Mouse (Mus musculus) macrophage (primary cell): ENCODE results near the gene Nfkbil1. TPM values are rescaled to one million over a fixed set of nuclear protein-coding genes. Genes with fewer than 3 reads are reported as not detected.

Source experiments
- H3K27ac ChIP-seq: fragments of 350-480 bp; formaldehyde crosslinking; 2 replicates; pipeline ENCODE4 v1.9.0; 2021
- H3K36me3 ChIP-seq: fragments of 350-480 bp; formaldehyde crosslinking; 2 replicates; pipeline ENCODE4 v1.9.0; 2021; ENCODE audit errors: inconsistent target
- H3K4me3 ChIP-seq: fragments of 350-480 bp; formaldehyde crosslinking; 2 replicates; pipeline ENCODE4 v1.9.0; 2021; ENCODE audit errors: inconsistent target
- H3K79me2 ChIP-seq: fragments of 350-480 bp; formaldehyde crosslinking; 2 replicates; pipeline ENCODE4 v1.9.0; 2021; ENCODE audit errors: inconsistent target
- WGBS: methylation state at CpG from one replicate; pipeline ENCODE4 v1.1.7; 2026; ENCODE audit warnings: inconsistent platforms; ENCODE audit not compliant: missing documents; 5-methylcytosine and 5-hydroxymethylcytosine counted together
- polyA plus RNA-seq: library from polyadenylated mRNA; stranded (reverse); fragments of 250-400 nt; gene quantifications from 3 replicates; pipeline ENCODE4 v1.2.4, GENCODE M21; 2018; ENCODE audit warnings: inconsistent platforms

The Nfkbil1 gene
- polyA plus RNA-seq, 1 experiment from 2014 or later: 8.3 TPM

GRCm38 (mm10) chr17:35234090-35234489 is 1.5 kb downstream of the Nfkbil1 start:
- peak overlapping the region; percentile 55 for H3K4me3 ChIP-seq
- H3K27ac ChIP-seq: peak overlapping the region; percentile 91
- H3K36me3 ChIP-seq: peaks cover 11% of the 10 kb centered on the region
- 50% methylated on average over 7 of the region's 7 CpGs for WGBS
- H3K79me2 ChIP-seq: peaks cover 41% of the 10 kb centered on the region

- H3K36me3 ChIP-seq: peaks cover 18% of the 10 kb centered on the region
- WGBS: 31% methylated on average over 18 of the region's 18 CpGs
Measured at GRCm38 (mm10) chr17:35233114-35233980, 2.2 kb downstream of the Nfkbil1 start, which contains the start of gene Atp6v1g2. TSS of gene Atp6v1g2 (plus strand) at chr17:35233660.

GRCm38 (mm10) chr17:35232659-35233058 is 2.9 kb downstream of the Nfkbil1 start:
- Histone ChIP-seq H3K79me2 (peaks cover 55% of the 10 kb centered on the region), H3K36me3 (peaks cover 25% of the 10 kb centered on the region), H3K4me3 (peak overlapping the region; percentile 55), H3K27ac (peak overlapping the region; percentile 91)
- 16% methylated on average over 5 of the region's 5 CpGs for WGBS

More at GRCm38 (mm10) chr17:35233114-35233980, 2.2 kb downstream of the Nfkbil1 start, which contains the start of gene Atp6v1g2:
- H3K79me2 ChIP-seq: peaks cover 48% of the 10 kb centered on the region
- H3K27ac ChIP-seq: peak within 1 kb of the TSS; percentile 91
- peak within 1 kb of the TSS; percentile 55 for H3K4me3 ChIP-seq

- H3K27ac ChIP-seq: peak overlapping the region; percentile 91
- 0 out of 2 replicates have a peak overlapping the region, but pooled peaks have one; percentile 55 for H3K4me3 ChIP-seq
- peaks cover 61% of the 10 kb centered on the region for H3K79me2 ChIP-seq
- WGBS: 6% methylated on average over 12 of the region's 12 CpGs
- peaks cover 30% of the 10 kb centered on the region for H3K36me3 ChIP-seq
Measured at GRCm38 (mm10) chr17:35232043-35232442, 3.5 kb downstream of the Nfkbil1 start.

GRCm38 (mm10) chr17:35231022-35231421 is 4.6 kb downstream of the Nfkbil1 start:
- Histone ChIP-seq H3K79me2 (peaks cover 72% of the 10 kb centered on the region), H3K36me3 (peaks cover 30% of the 10 kb centered on the region), H3K4me3 (no peak overlapping the region), H3K27ac (0 out of 2 replicates have a peak overlapping the region, but pooled peaks have one; percentile 5)
- WGBS: 49% methylated on average over 10 of the region's 10 CpGs

GRCm38 (mm10) chr17:35226561-35227046 is 9.0 kb downstream of the Nfkbil1 start:
- Histone ChIP-seq H3K36me3 (peaks cover 30% of the 10 kb centered on the region), H3K4me3 (no peak overlapping the region), H3K79me2 (peaks cover 99% of the 10 kb centered on the region), H3K27ac (no peak overlapping the region)
- WGBS: 81% methylated on average over 14 of the region's 14 CpGs

- Histone ChIP-seq H3K79me2 (peaks cover 97% of the 10 kb centered on the region), H3K4me3 (no peak overlapping the region), H3K36me3 (peaks cover 30% of the 10 kb centered on the region), H3K27ac (no peak overlapping the region)
- WGBS: 88% methylated on average over 5 of the region's 5 CpGs
Measured at GRCm38 (mm10) chr17:35225456-35225855, 10.1 kb downstream of the Nfkbil1 start.

- Histone ChIP-seq H3K36me3 (peaks cover 25% of the 10 kb centered on the region), H3K27ac (no peak overlapping the region), H3K4me3 (no peak overlapping the region), H3K79me2 (peaks cover 88% of the 10 kb centered on the region)
- WGBS: 97% methylated on average over 4 of the region's 4 CpGs
Measured at GRCm38 (mm10) chr17:35224641-35225040, 11.0 kb downstream of the Nfkbil1 start.

GRCm38 (mm10) chr17:35222299-35222698 is 13.3 kb downstream of the Nfkbil1 start:
- WGBS: 26% methylated on average over 6 of the region's 6 CpGs
- H3K36me3 ChIP-seq: 0 out of 2 replicates have a peak, but pooled peaks cover 1% of the 10 kb centered on the region
- peak overlapping the region; percentile 68 for H3K27ac ChIP-seq

GRCm38 (mm10) chr17:35220156-35220952 is 15.2 kb downstream of the Nfkbil1 start, which contains the start of gene Gm16181:
TSS of gene Gm16181 (plus strand) at chr17:35220834.
- Histone ChIP-seq H3K79me2 (peaks cover 46% of the 10 kb centered on the region), H3K27ac (peak within 1 kb of the TSS; percentile 94), H3K36me3 (no peaks in the 10 kb centered on the region), H3K4me3 (no peak within 1 kb of the TSS)
- 53% methylated on average over 26 of the region's 28 CpGs for WGBS

More at GRCm38 (mm10) chr17:35222299-35222698, 13.3 kb downstream of the Nfkbil1 start:
- peaks cover 65% of the 10 kb centered on the region for H3K79me2 ChIP-seq
- H3K4me3 ChIP-seq: no peak overlapping the region

GRCm38 (mm10) chr17:35219601-35220041 is 16.0 kb downstream of the Nfkbil1 start:
- Histone ChIP-seq H3K36me3 (no peaks in the 10 kb centered on the region), H3K79me2 (peaks cover 38% of the 10 kb centered on the region), H3K27ac (peak overlapping the region; percentile 94), H3K4me3 (no peak overlapping the region)
- WGBS: 0% methylated on average over 6 of the region's 6 CpGs

- Histone ChIP-seq H3K36me3 (no peaks in the 10 kb centered on the region), H3K4me3 (peak overlapping the region; percentile 14), H3K79me2 (peaks cover 29% of the 10 kb centered on the region; the same call in 1 of the 2 replicates), H3K27ac (peak overlapping the region; percentile 94)
- WGBS: 4% methylated on average over 18 of the region's 18 CpGs
Measured at GRCm38 (mm10) chr17:35218516-35219193, 16.9 kb downstream of the Nfkbil1 start.

- 99% methylated on average over 5 of the region's 5 CpGs for WGBS
- Histone ChIP-seq H3K36me3 (no peaks in the 10 kb centered on the region), H3K79me2 (no peaks in the 10 kb centered on the region), H3K4me3 (no peak overlapping the region), H3K27ac (no peak overlapping the region)
Measured at GRCm38 (mm10) chr17:35213071-35213470, 22.5 kb downstream of the Nfkbil1 start.

- H3K36me3 ChIP-seq: no peaks in the 10 kb centered on the region
- H3K79me2 ChIP-seq: no peaks in the 10 kb centered on the region
- H3K4me3 ChIP-seq: no peak overlapping the region
- H3K27ac ChIP-seq: peak overlapping the region; percentile 93
- WGBS: 63% methylated on average over 3 of the region's 3 CpGs
Measured at GRCm38 (mm10) chr17:35210593-35210992, 25.0 kb downstream of the Nfkbil1 start.
